Comparison of ENCODE assay signal across 28 mouse cellular contexts in genomic region chr10:54269354-54269753, GRCm38 (mm10).
"Had no signal": no experiment of that assay in that cellular context is flagged by ENCODE, and none has a peak within 500 bp of the region (broad histone marks: within the 10 kb centered on the region; RNA-seq: fewer than 3 reads in every experiment).

No protein-coding gene starts in this region.

- H3K4me3 ChIP-seq: heart, adult 2 months; heart, embryonic 13.5 days; heart, embryonic 15.5 days; hindbrain, embryonic 13.5 days; hindbrain, embryonic 15.5 days; intestine, embryonic 15.5 days; layer of hippocampus, adult 2 months; left cerebral cortex, adult 2 months; limb, embryonic 10.5 days; limb, embryonic 12.5 days; liver, embryonic 13.5 days; liver, embryonic 15.5 days had no signal

- H3K27ac ChIP-seq: heart, adult 2 months; heart, embryonic 13.5 days; heart, embryonic 15.5 days; hindbrain, embryonic 13.5 days; hindbrain, embryonic 15.5 days; intestine, embryonic 15.5 days; layer of hippocampus, adult 2 months; left cerebral cortex, adult 2 months; limb, embryonic 10.5 days; limb, embryonic 12.5 days; liver, embryonic 13.5 days; liver, embryonic 15.5 days had no signal

- H3K4me2 ChIP-seq: heart, embryonic 11.5 days; heart, embryonic 13.5 days; heart, embryonic 15.5 days; hindbrain, embryonic 13.5 days; hindbrain, embryonic 15.5 days; intestine, embryonic 15.5 days; limb, embryonic 12.5 days; liver, embryonic 11.5 days; liver, embryonic 13.5 days; liver, embryonic 15.5 days had no signal

- H3K9me3 ChIP-seq: heart, embryonic 13.5 days; heart, embryonic 15.5 days; hindbrain, embryonic 13.5 days; hindbrain, embryonic 15.5 days; intestine, embryonic 15.5 days; limb, embryonic 10.5 days; limb, embryonic 12.5 days; liver, embryonic 13.5 days; liver, embryonic 15.5 days had no signal

- ATAC-seq: inflammation-experienced regulatory T-cells, adult 6 months; intestine, embryonic 15.5 days; intestine, postnatal 0 days had no signal

- H3K9ac ChIP-seq: heart, embryonic 13.5 days; heart, embryonic 15.5 days; hindbrain, embryonic 13.5 days; hindbrain, embryonic 15.5 days; intestine, embryonic 15.5 days; limb, embryonic 12.5 days; liver, embryonic 13.5 days; liver, embryonic 15.5 days; liver, postnatal 0 days had no signal

- H3K4me1 ChIP-seq: heart, embryonic 13.5 days; heart, embryonic 15.5 days; hindbrain, embryonic 13.5 days; hindbrain, embryonic 15.5 days; intestine, embryonic 15.5 days; limb, embryonic 10.5 days; limb, embryonic 12.5 days; liver, embryonic 13.5 days; liver, embryonic 15.5 days had no signal

- DNase-seq: gastrocnemius, postnatal 14 days; gastrocnemius, postnatal 36 days; heart, adult 11 months; heart, adult 2 months; heart, postnatal 14 days; heart, postnatal 36 days; kidney, adult 18-20 months; kidney, adult 8-10 months; kidney, postnatal 10 days; kidney, postnatal 25 days; kidney, postnatal 4 days; liver; liver, embryonic 13.5 days; liver, postnatal 0 days had no signal

- H3K36me3 ChIP-seq: heart, embryonic 13.5 days; heart, embryonic 15.5 days; hindbrain, embryonic 13.5 days; hindbrain, embryonic 15.5 days; intestine, embryonic 15.5 days; limb, embryonic 10.5 days; limb, embryonic 12.5 days; liver, embryonic 13.5 days; liver, embryonic 15.5 days had no signal

- H3K27me3 ChIP-seq: heart, embryonic 13.5 days; heart, embryonic 15.5 days; hindbrain, embryonic 13.5 days; hindbrain, embryonic 15.5 days; intestine, embryonic 15.5 days; limb, embryonic 12.5 days; liver, embryonic 13.5 days; liver, embryonic 15.5 days had no signal
